ENCODE assay signal across 22 mouse cellular contexts in the genomic region with DNA sequence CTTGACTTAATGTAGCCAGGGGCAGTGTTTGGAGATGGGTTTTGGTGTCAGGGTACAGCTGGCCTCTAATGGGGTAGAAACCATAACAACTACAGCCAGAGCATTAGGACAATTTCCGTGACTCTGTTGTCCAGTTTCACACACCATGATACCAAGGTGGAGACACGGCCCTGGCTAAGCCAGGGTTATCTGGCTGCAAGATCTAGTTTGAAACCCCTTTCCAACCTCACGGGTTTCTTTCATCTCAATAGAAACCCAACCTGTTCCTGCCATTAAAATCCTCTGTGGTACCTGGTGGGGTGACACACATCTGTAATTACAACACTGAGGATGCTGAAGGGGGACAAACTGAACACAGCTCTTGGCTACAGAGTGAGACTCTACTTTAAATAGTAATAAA. TPM values are rescaled to one million over a fixed set of nuclear protein-coding genes. Genes with fewer than 3 reads are reported as not detected.
A peak's percentile ranks its signal among the peaks of the same experiment; 100 is the strongest.
DNase-seq lines count a peak whose midpoint lies in the region; ATAC-seq lines count a peak whose summit lies in the region.
"Had no signal": no experiment of that assay in that cellular context is flagged by ENCODE, and none has a peak within 500 bp of the region (broad histone marks: within the 10 kb centered on the region; RNA-seq: fewer than 3 reads in every experiment).

No protein-coding gene starts in this region.

- H3K9ac ChIP-seq in heart, embryonic 12.5 days = no peak overlapping the region
- no peak overlapping the region for H3K9ac ChIP-seq in heart, embryonic 15.5 days
- no peak overlapping the region for H3K9ac ChIP-seq in midbrain, embryonic 11.5 days (ENCODE audit: low read length)
- no peak overlapping the region for H3K9ac ChIP-seq in midbrain, embryonic 16.5 days (ENCODE audit: low read depth, low read length)
- H3K9ac ChIP-seq: embryonic facial prominence, embryonic 13.5 days; embryonic facial prominence, embryonic 15.5 days; forebrain, embryonic 12.5 days had no signal

- intact Hi-C loops in heart, postnatal 14 days (cut with DNase I) = no loop called here

- 0 out of 2 replicates have a peak overlapping the region, but pooled peaks have one; percentile 11 for H3K27ac ChIP-seq in heart, embryonic 12.5 days (ENCODE audit: poor library complexity, severe bottlenecking)
- peak overlapping the region; percentile 1; the same call in 1 of the 2 replicates for H3K27ac ChIP-seq in heart, embryonic 15.5 days
- no peak overlapping the region for H3K27ac ChIP-seq in midbrain, embryonic 11.5 days (ENCODE audit: low read depth, low read length)
- no peak overlapping the region for H3K27ac ChIP-seq in midbrain, embryonic 16.5 days (ENCODE audit: low read length)
- H3K27ac ChIP-seq: embryonic facial prominence, embryonic 13.5 days; embryonic facial prominence, embryonic 15.5 days; forebrain, embryonic 10.5 days; forebrain, embryonic 12.5 days had no signal

- no peak for DNase-seq in heart, adult 11 months
- DNase-seq in heart, postnatal 14 days = no peak
- DNase-seq in midbrain, embryonic 11.5 days (ENCODE audit: low spot score, missing footprints) = peak; percentile 76
- DNase-seq: adrenal gland, adult 2 months; adrenal gland, postnatal 10 days; adrenal gland, postnatal 25 days; cerebellum, adult 11 months; cerebellum, adult 18-20 months; cerebellum, adult 8-10 months; cerebellum, adult 9-11 months; cerebellum, postnatal 14 days; cerebellum, postnatal 36 days; embryo, embryonic 11 days had no signal

- 85% methylated on average over 3 of the region's 3 CpGs for WGBS in heart, embryonic 12.5 days
- 80% methylated on average over 3 of the region's 3 CpGs for WGBS in heart, embryonic 15.5 days
- WGBS in midbrain, embryonic 11.5 days = 86% methylated on average over 3 of the region's 3 CpGs
- WGBS in midbrain, embryonic 16.5 days = 92% methylated on average over 3 of the region's 3 CpGs

- H3K36me3 ChIP-seq in heart, embryonic 12.5 days = peaks cover 38% of the 10 kb centered on the region
- peaks cover 14% of the 10 kb centered on the region; the same call in 1 of the 2 replicates for H3K36me3 ChIP-seq in heart, embryonic 15.5 days
- H3K36me3 ChIP-seq in midbrain, embryonic 11.5 days (ENCODE audit: control insufficient read depth, insufficient read depth, low read length) = no peaks in the 10 kb centered on the region
- H3K36me3 ChIP-seq in midbrain, embryonic 16.5 days (ENCODE audit: control insufficient read depth, insufficient read depth, low read length) = no peaks in the 10 kb centered on the region
- H3K36me3 ChIP-seq: embryonic facial prominence, embryonic 13.5 days; embryonic facial prominence, embryonic 15.5 days; forebrain, embryonic 10.5 days; forebrain, embryonic 12.5 days had no signal

- H3K27me3 ChIP-seq in heart, embryonic 12.5 days (replicated peaks) = peaks cover 4% of the 10 kb centered on the region; the same call in 1 of the 2 replicates
- no peaks in the 10 kb centered on the region for H3K27me3 ChIP-seq in heart, embryonic 15.5 days
- H3K27me3 ChIP-seq in midbrain, embryonic 11.5 days (ENCODE audit: control insufficient read depth, insufficient read depth, low read length) = no peaks in the 10 kb centered on the region
- H3K27me3 ChIP-seq in midbrain, embryonic 16.5 days (ENCODE audit: control insufficient read depth, insufficient read depth, low read depth, low read length) = no peaks in the 10 kb centered on the region
- H3K27me3 ChIP-seq: embryonic facial prominence, embryonic 13.5 days; embryonic facial prominence, embryonic 15.5 days; forebrain, embryonic 12.5 days had no signal

- no peaks in the 10 kb centered on the region; the same call in 1 of the 2 replicates for H3K9me3 ChIP-seq in heart, embryonic 12.5 days (replicated peaks)
- H3K9me3 ChIP-seq in heart, embryonic 15.5 days (replicated peaks) = no peaks in the 10 kb centered on the region
- no peaks in the 10 kb centered on the region for H3K9me3 ChIP-seq in midbrain, embryonic 11.5 days (ENCODE audit: control insufficient read depth, low read length)
- no peaks in the 10 kb centered on the region for H3K9me3 ChIP-seq in midbrain, embryonic 16.5 days (replicated peaks; ENCODE audit: control insufficient read depth, low read length, poor library complexity, severe bottlenecking)
- H3K9me3 ChIP-seq: embryonic facial prominence, embryonic 13.5 days; embryonic facial prominence, embryonic 15.5 days; forebrain, embryonic 10.5 days; forebrain, embryonic 12.5 days had no signal

- no peak for ATAC-seq in heart, embryonic 12.5 days (ENCODE audit: insufficient number of reproducible peaks, low FRiP score)
- ATAC-seq in heart, embryonic 15.5 days (replicated peaks; ENCODE audit: insufficient number of reproducible peaks, insufficient read depth, low FRiP score, low read depth) = no peak
- ATAC-seq in midbrain, embryonic 11.5 days (ENCODE audit: low FRiP score) = no peak
- ATAC-seq in midbrain, embryonic 16.5 days = no peak
- ATAC-seq: forebrain, embryonic 14.5 days had no signal

- no peak overlapping the region for H3K4me2 ChIP-seq in heart, embryonic 12.5 days
- no peak overlapping the region for H3K4me2 ChIP-seq in heart, embryonic 15.5 days
- no peak overlapping the region for H3K4me2 ChIP-seq in midbrain, embryonic 11.5 days
- no peak overlapping the region for H3K4me2 ChIP-seq in midbrain, embryonic 16.5 days (ENCODE audit: low read length)
- H3K4me2 ChIP-seq: embryonic facial prominence, embryonic 13.5 days; embryonic facial prominence, embryonic 15.5 days; forebrain, embryonic 12.5 days had no signal

- no peak overlapping the region for H3K4me3 ChIP-seq in heart, embryonic 12.5 days
- no peak overlapping the region for H3K4me3 ChIP-seq in heart, embryonic 15.5 days
- no peak overlapping the region for H3K4me3 ChIP-seq in midbrain, embryonic 11.5 days (ENCODE audit: low read depth, low read length)
- H3K4me3 ChIP-seq in midbrain, embryonic 16.5 days (ENCODE audit: low read depth, low read length) = no peak overlapping the region
- H3K4me3 ChIP-seq: embryonic facial prominence, embryonic 13.5 days; embryonic facial prominence, embryonic 15.5 days; erythroblast, embryonic 14.5 days; forebrain, embryonic 10.5 days; forebrain, embryonic 12.5 days had no signal

- H3K4me1 ChIP-seq in heart, embryonic 12.5 days (replicated peaks) = peaks cover 48% of the 10 kb centered on the region
- peaks cover 48% of the 10 kb centered on the region for H3K4me1 ChIP-seq in heart, embryonic 15.5 days (replicated peaks)
- no peaks in the 10 kb centered on the region for H3K4me1 ChIP-seq in midbrain, embryonic 11.5 days (ENCODE audit: control insufficient read depth, insufficient read depth, low read length)
- no peaks in the 10 kb centered on the region for H3K4me1 ChIP-seq in midbrain, embryonic 16.5 days (ENCODE audit: control insufficient read depth, insufficient read depth, low read length)
- H3K4me1 ChIP-seq: embryonic facial prominence, embryonic 15.5 days; forebrain, embryonic 10.5 days; forebrain, embryonic 12.5 days had no signal

RNA-seq across cellular contexts. Expression of a gene that starts 36.9 kb away (rescaled TPM):
- polyA plus RNA-seq in heart, embryonic 12.5 days (2016; fragmentation: Nextera tagmentation; extraction: Ambion mirVana) = 195 and 203 TPM in 2 replicates
- polyA plus RNA-seq in heart, embryonic 15.5 days (2015; fragmentation: Nextera tagmentation; extraction: Ambion mirVana) = 170 and 195 TPM in 2 replicates
- total RNA-seq in heart, postnatal 14 days (2021) = 100 to 1,000 TPM; 279 to 283 TPM
- 2.7 and 3.4 TPM in 2 replicates for polyA plus RNA-seq in midbrain, embryonic 11.5 days (2014; fragmentation: Nextera tagmentation; extraction: Ambion mirVana)
- 0.80 and 0.85 TPM in 2 replicates for polyA plus RNA-seq in midbrain, embryonic 16.5 days (2015; fragmentation: Nextera tagmentation; extraction: Ambion mirVana)

Comparison
In these comparisons a context has a peak if more than half of its experiments do, and no peak if none do; other contexts are left out.
1. H3K27ac ChIP-seq: peak in heart, embryonic 12.5 days (single experiment) and heart, embryonic 15.5 days (single experiment); none in midbrain, embryonic 11.5 days (single experiment) and midbrain, embryonic 16.5 days (single experiment).
2. RNA of a gene that starts 36.9 kb away (polyA plus RNA-seq): 195 to 203 TPM in heart, embryonic 12.5 days and 170 to 195 TPM in heart, embryonic 15.5 days; 2.7 to 3.4 TPM in midbrain, embryonic 11.5 days and 0.80 to 0.85 TPM in midbrain, embryonic 16.5 days; every median in the first group is over 10 times any median in the second.